Mouse (Mus musculus): Measurements from ENCODE around the gene Gm5089. TPM values are rescaled to one million over a fixed set of nuclear protein-coding genes. Genes with fewer than 3 reads are reported as not detected.

Gene Gm5089
- total and polyA plus RNA-seq, 3 experiments, result not detected

- no peaks in the 10 kb centered on the region for H3K9me3 ChIP-seq (replicated peaks; ENCODE audit: insufficient read depth, low read length)
Measured at GRCm38 (mm10) chr14:122427654-122428053, 23.3 kb downstream of the Gm5089 start.

GRCm38 (mm10) chr14:122427204-122427560, 23.7 kb downstream of the Gm5089 start:
- no peaks in the 10 kb centered on the region for H3K27me3 ChIP-seq (ENCODE audit: control insufficient read depth in 1 of 2, insufficient read depth in 2 of 2, low read length in 2 of 2)
- TF ChIP-seq ELF1 (IDR thresholded peaks at IDR 0.05; ENCODE audit: low read depth, low read length) (no peak), HCFC1 (IDR thresholded peaks at IDR 0.05; ENCODE audit: low read depth, low read length) (no peak), JUND (IDR thresholded peaks at IDR 0.05; ENCODE audit: low read depth, low read length) (no peak), MAFK (IDR thresholded peaks at IDR 0.05; ENCODE audit: borderline replicate concordance, low read depth, low read length) (no peak), MEF2A (IDR thresholded peaks at IDR 0.05; ENCODE audit: extremely low read depth, insufficient replicate concordance, low read depth, low read length, poor library complexity, severe bottlenecking) (no peak)
- H3K9ac ChIP-seq (ENCODE audit: control insufficient read depth, low read depth, low read length, poor library complexity, severe bottlenecking), result no peak overlapping the region
- peaks cover 0 to 3% of the 10 kb centered on the region in 2 experiments; a peak in 1 of 4 replicates for H3K36me3 ChIP-seq (ENCODE audit: control insufficient read depth in 1 of 2, insufficient read depth in 2 of 2, low read length in 2 of 2)
- H3K27ac ChIP-seq (ENCODE audit: control insufficient read depth, low read depth, low read length), result no peak overlapping the region
- peaks cover 0 to under 1% of the 10 kb centered on the region in 2 experiments; a peak in 3 of 4 replicates for H3K4me1 ChIP-seq (ENCODE audit: control insufficient read depth in 1 of 2, insufficient read depth in 2 of 2, low read length in 2 of 2)
- H3K79me2 ChIP-seq (ENCODE audit: control insufficient read depth, insufficient read depth, low read length, poor library complexity), result no peaks in the 10 kb centered on the region
- no peak for DNase-seq (ENCODE audit: low read depth, low spot score)
- no peak overlapping the region for H3K4me3 ChIP-seq (ENCODE audit: control insufficient read depth in 1 of 2, insufficient read depth in 1 of 2, low read depth in 2 of 2, low read length in 2 of 2)
- H3K9me3 ChIP-seq (replicated peaks; ENCODE audit: insufficient read depth, low read length), result no peaks in the 10 kb centered on the region

More at GRCm38 (mm10) chr14:122427654-122428053, 23.3 kb downstream of the Gm5089 start:
- H3K36me3 ChIP-seq (ENCODE audit: control insufficient read depth in 1 of 2, insufficient read depth in 2 of 2, low read length in 2 of 2), result peaks cover 0 to 5% of the 10 kb centered on the region in 2 experiments; a peak in 2 of 4 replicates
- H3K27ac ChIP-seq (ENCODE audit: control insufficient read depth, low read depth, low read length), result no peak overlapping the region
- H3K79me2 ChIP-seq (ENCODE audit: control insufficient read depth, insufficient read depth, low read length, poor library complexity), result no peaks in the 10 kb centered on the region
- TF ChIP-seq CHD2 (IDR thresholded peaks at IDR 0.05; ENCODE audit: low read length) (no peak), POLR2AphosphoS5 (IDR thresholded peaks at IDR 0.05; ENCODE audit: borderline replicate concordance, low read depth, low read length) (no peak), CHD1 (IDR thresholded peaks at IDR 0.05; ENCODE audit: low read depth, low read length) (no peak)
- H3K9ac ChIP-seq (ENCODE audit: control insufficient read depth, low read depth, low read length, poor library complexity, severe bottlenecking), result no peak overlapping the region
- H3K27me3 ChIP-seq (ENCODE audit: control insufficient read depth in 1 of 2, insufficient read depth in 2 of 2, low read length in 2 of 2), result no peaks in the 10 kb centered on the region
- no peak overlapping the region for H3K4me3 ChIP-seq (ENCODE audit: control insufficient read depth in 1 of 2, insufficient read depth in 1 of 2, low read depth in 2 of 2, low read length in 2 of 2)
- peaks cover 0 to 4% of the 10 kb centered on the region in 2 experiments; a peak in 3 of 4 replicates for H3K4me1 ChIP-seq (ENCODE audit: control insufficient read depth in 1 of 2, insufficient read depth in 2 of 2, low read length in 2 of 2)
- no peak for DNase-seq (ENCODE audit: low read depth, low spot score)

- H3K4me1 ChIP-seq (ENCODE audit: control insufficient read depth in 1 of 2, insufficient read depth in 2 of 2, low read length in 2 of 2), result no peaks in the 10 kb centered on the region
- H3K27me3 ChIP-seq (ENCODE audit: control insufficient read depth in 1 of 2, insufficient read depth in 2 of 2, low read length in 2 of 2), result no peaks in the 10 kb centered on the region
- no peaks in the 10 kb centered on the region for H3K9me3 ChIP-seq (replicated peaks; ENCODE audit: insufficient read depth, low read length)
- H3K9ac ChIP-seq (ENCODE audit: control insufficient read depth, low read depth, low read length, poor library complexity, severe bottlenecking), result no peak overlapping the region
- H3K36me3 ChIP-seq (ENCODE audit: control insufficient read depth in 1 of 2, insufficient read depth in 2 of 2, low read length in 2 of 2), result no peaks in the 10 kb centered on the region
- no peak for DNase-seq (ENCODE audit: low read depth, low spot score)
- no peak for TF ChIP-seq TCF12 (IDR thresholded peaks at IDR 0.05; ENCODE audit: low read depth, low read length)
- no peak for TF ChIP-seq POLR2AphosphoS5 (IDR thresholded peaks at IDR 0.05; ENCODE audit: borderline replicate concordance, low read depth, low read length)
- no peak for TF ChIP-seq GATA1 (IDR thresholded peaks at IDR 0.05; ENCODE audit: low read depth, low read length)
- no peak for TF ChIP-seq ZMIZ1 (IDR thresholded peaks at IDR 0.05; ENCODE audit: low read depth, low read length)
- no peak for TF ChIP-seq BHLHE40 (IDR thresholded peaks at IDR 0.05; ENCODE audit: borderline replicate concordance, low read depth, low read length)
- no peak for TF ChIP-seq CTCF (IDR thresholded peaks at IDR 0.05 in 2 of 3, conservative IDR thresholded peaks at IDR 0.05 in 1 of 3; ENCODE audit: control insufficient read depth in 1 of 3, insufficient read depth in 1 of 3, low read depth in 2 of 3, low read length in 3 of 3, poor library complexity in 1 of 3, severe bottlenecking in 1 of 3)
- no peak for TF ChIP-seq HCFC1 (IDR thresholded peaks at IDR 0.05; ENCODE audit: low read depth, low read length)
- H3K79me2 ChIP-seq (ENCODE audit: control insufficient read depth, insufficient read depth, low read length, poor library complexity), result no peaks in the 10 kb centered on the region
- no peak overlapping the region for H3K27ac ChIP-seq (ENCODE audit: control insufficient read depth, low read depth, low read length)
- no peak overlapping the region for H3K4me3 ChIP-seq (ENCODE audit: control insufficient read depth in 1 of 2, insufficient read depth in 1 of 2, low read depth in 2 of 2, low read length in 2 of 2)
Measured at GRCm38 (mm10) chr14:122426529-122427203, 24.2 kb downstream of the Gm5089 start.
